Mouse (Mus musculus) limb, embryonic 12.5 days (tissue): ENCODE results near the gene Zmynd12. TPM values are rescaled to one million over a fixed set of nuclear protein-coding genes. Genes with fewer than 3 reads are reported as not detected.
A peak's percentile ranks its signal among the peaks of the same experiment; 100 is the strongest.

Experiments used
- ATAC-seq: fragments of 200-750 bp; cut with Nextera tagmentation; 2 replicates; pipeline ENCODE4 v1.8.0; 2017; ENCODE audit warnings: low read depth, moderate TSS enrichment; ENCODE audit not compliant: insufficient number of reproducible peaks, insufficient read depth, low FRiP score, low TSS enrichment
- H3K27ac ChIP-seq: fragments of 300-500 bp; sonication (generic); 2 replicates; pipeline ENCODE4 v1.5.1; 2016; ENCODE audit warnings: mild to moderate bottlenecking, moderate library complexity
- H3K27me3 ChIP-seq: fragments of 300-500 bp; sonication (generic); 2 replicates; pipeline ENCODE4 v1.6.1; 2016; ENCODE audit warnings: mild to moderate bottlenecking, moderate library complexity
- H3K36me3 ChIP-seq: fragments of 300-500 bp; sonication (generic); 2 replicates; pipeline ENCODE4 v1.6.1; 2016; ENCODE audit warnings: mild to moderate bottlenecking, moderate library complexity
- H3K4me1 ChIP-seq: fragments of 300-500 bp; sonication (generic); replicated peaks from 2 replicates; pipeline ENCODE4 v1.6.1; 2016
- H3K4me2 ChIP-seq: fragments of 300-500 bp; sonication (generic); 2 replicates; pipeline ENCODE4 v1.6.1; 2016; ENCODE audit warnings: mild to moderate bottlenecking, moderate library complexity
- H3K4me3 ChIP-seq: fragments of 300-500 bp; sonication (generic); replicated peaks from 2 replicates; pipeline ENCODE4 v1.5.1; 2016; ENCODE audit warnings: mild to moderate bottlenecking
- H3K9ac ChIP-seq: fragments of 300-500 bp; sonication (generic); replicated peaks from 2 replicates; pipeline ENCODE4 v1.6.1; 2016; ENCODE audit warnings: mild to moderate bottlenecking, moderate library complexity
- H3K9me3 ChIP-seq: fragments of 300-500 bp; sonication (generic); 2 replicates; pipeline ENCODE4 v1.6.1; 2016; ENCODE audit warnings: mild to moderate bottlenecking, moderate library complexity
- WGBS: fragments of 180-500 bp; shearing (Covaris S2); methylation state at CpG from one replicate; pipeline ENCODE4 v1.1.7; 2016; 5-methylcytosine and 5-hydroxymethylcytosine counted together
- polyA plus RNA-seq: library from polyadenylated mRNA; unstranded; fragments of >200 nt; fragmentation: Nextera tagmentation; extraction: Ambion mirVana; gene quantifications from 2 replicates; pipeline ENCODE4 v1.2.1, GENCODE M21; 2016

Zmynd12 gene
- polyA plus RNA-seq, 1 experiment from 2014 or later: 0.45 TPM

DNA sequence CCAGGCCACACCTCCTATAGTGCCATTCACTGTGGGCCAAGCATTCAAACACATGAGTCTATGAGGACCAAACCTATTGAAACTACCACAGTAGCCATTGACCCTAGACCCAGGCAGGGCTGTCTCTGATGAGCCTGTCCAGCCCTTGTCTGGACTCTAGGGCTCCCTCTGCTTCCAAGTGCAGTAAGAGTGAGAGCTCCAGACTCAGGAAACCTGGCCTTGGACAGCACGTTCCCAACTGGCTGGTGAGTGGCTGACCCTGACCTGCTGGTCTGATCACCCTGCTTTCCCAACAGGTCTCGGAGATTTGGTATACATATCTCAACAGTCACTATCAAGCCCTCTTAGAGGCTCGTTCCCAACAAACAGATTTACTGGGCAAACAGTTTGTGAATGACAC, 25.2 kb downstream of the Zmynd12 start:
- H3K9me3 ChIP-seq: no peaks in the 10 kb centered on the region
- no peaks in the 10 kb centered on the region for H3K27me3 ChIP-seq
- H3K4me2 ChIP-seq: no peak overlapping the region
- no peak for ATAC-seq
- no peaks in the 10 kb centered on the region for H3K36me3 ChIP-seq
- H3K9ac ChIP-seq: no peak overlapping the region
- no peak overlapping the region for H3K4me3 ChIP-seq
- 88% methylated on average over 3 of the region's 3 CpGs for WGBS
- H3K4me1 ChIP-seq: peaks cover under 1% of the 10 kb centered on the region; the same call in 1 of the 2 replicates
- no peak overlapping the region for H3K27ac ChIP-seq

DNA sequence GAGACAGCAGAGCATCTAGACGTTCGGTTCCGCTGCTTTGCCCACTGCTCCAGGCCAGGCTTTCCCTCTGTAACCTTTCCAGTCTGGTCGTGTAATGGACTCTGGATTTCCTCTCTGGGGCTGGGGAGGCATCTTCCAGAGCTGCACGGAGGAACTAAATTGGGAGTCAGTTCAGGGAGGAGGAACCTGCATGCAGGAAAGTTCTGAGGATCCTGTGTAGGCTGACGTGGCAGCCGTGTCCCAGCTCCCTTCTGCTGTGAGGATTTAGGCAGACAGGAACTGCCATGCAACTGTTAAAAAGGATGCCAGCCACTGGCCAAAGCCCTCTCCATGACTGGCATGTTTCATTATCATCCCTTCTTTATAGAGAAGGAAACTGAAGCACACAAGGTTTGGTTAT, 27.8 kb downstream of the Zmynd12 start:
- H3K9me3 ChIP-seq: peaks cover 4% of the 10 kb centered on the region; the same call in 1 of the 2 replicates
- H3K27me3 ChIP-seq: no peaks in the 10 kb centered on the region
- no peak overlapping the region for H3K4me3 ChIP-seq
- H3K4me2 ChIP-seq: no peak overlapping the region
- no peak overlapping the region for H3K27ac ChIP-seq
- H3K4me1 ChIP-seq: peaks cover 5% of the 10 kb centered on the region; the same call in 1 of the 2 replicates
- WGBS: 69% methylated on average over 7 of the region's 7 CpGs
- H3K36me3 ChIP-seq: no peaks in the 10 kb centered on the region
- H3K9ac ChIP-seq: no peak overlapping the region
- no peak for ATAC-seq

DNA sequence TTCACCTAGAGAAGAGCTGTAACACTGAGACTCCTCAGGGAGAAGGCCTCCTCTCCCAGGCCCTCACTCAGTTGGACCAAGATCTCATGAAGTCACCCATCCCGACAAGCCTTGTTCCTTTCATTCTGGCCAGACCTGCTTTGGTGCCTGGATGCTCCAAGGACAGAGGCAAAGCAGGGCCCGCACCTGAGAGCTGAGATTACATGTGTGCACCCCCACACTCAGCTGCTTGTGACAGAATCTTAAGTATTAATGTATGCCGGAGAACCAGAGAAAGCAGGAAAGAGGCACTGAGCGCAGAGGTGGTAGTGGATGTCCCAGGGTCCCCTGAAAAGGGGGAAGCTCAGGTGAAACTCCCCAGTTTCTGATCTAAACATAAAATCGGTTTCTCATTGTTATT, 30.5 kb downstream of the Zmynd12 start:
- Histone ChIP-seq H3K4me2 (no peak overlapping the region), H3K9me3 (peaks cover 5% of the 10 kb centered on the region; the same call in 1 of the 2 replicates), H3K36me3 (no peaks in the 10 kb centered on the region), H3K4me1 (peaks cover 5% of the 10 kb centered on the region; the same call in 1 of the 2 replicates), H3K9ac (no peak overlapping the region), H3K27me3 (no peaks in the 10 kb centered on the region), H3K27ac (no peak overlapping the region), H3K4me3 (no peak overlapping the region)
- ATAC-seq: no peak
- 67% methylated on average over 5 of the region's 5 CpGs for WGBS

DNA sequence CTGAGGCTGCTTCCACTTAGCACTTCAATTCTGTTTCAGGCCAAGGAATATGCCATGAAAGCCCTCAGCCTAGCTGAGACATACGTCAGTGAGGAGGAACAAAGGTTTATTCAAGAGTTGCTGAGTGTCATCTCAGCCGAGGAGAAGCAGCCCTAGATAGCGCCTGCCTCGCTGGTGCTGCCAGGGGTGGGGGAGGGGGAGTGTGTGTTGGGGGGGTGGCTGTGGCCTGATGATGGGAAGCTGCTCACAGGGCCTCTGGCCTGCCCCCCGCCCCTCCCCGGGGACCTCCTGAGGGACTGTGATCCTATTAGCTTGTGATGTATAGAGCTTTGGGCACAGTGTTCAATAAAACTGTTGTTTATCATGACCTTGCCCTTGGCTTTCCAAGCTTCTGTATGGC, 30.9 kb downstream of the Zmynd12 start:
- Histone ChIP-seq H3K4me2 (no peak overlapping the region), H3K27me3 (no peaks in the 10 kb centered on the region), H3K27ac (no peak overlapping the region), H3K9me3 (peaks cover 5% of the 10 kb centered on the region; the same call in 1 of the 2 replicates), H3K36me3 (no peaks in the 10 kb centered on the region), H3K4me1 (peaks cover 5% of the 10 kb centered on the region; the same call in 1 of the 2 replicates), H3K4me3 (no peak overlapping the region), H3K9ac (no peak overlapping the region)
- WGBS: 28% methylated on average over 6 of the region's 6 CpGs
- no peak for ATAC-seq

DNA sequence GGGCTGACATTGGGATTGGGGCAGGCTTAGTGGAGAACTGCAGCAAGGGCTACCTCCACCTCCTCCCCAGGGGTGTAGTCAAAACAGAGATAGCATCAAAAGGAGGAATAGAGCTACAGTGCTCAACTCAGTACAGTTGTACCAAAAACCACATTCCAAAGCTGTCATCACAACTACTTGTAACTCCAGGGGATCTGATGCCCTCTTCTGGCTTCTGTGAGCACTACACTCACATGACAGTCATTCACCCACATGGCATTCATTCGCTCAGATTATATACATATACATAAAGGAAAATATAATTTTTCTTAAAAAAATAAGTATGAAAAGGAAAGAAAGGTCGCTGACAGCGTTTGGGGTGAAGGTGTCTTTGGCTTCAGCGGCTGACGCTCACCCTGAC, 37.7 kb downstream of the Zmynd12 start:
- WGBS: 65% methylated on average over 5 of the region's 5 CpGs
- Histone ChIP-seq H3K27ac (peak overlapping the region; percentile 64; the same call in 1 of the 2 replicates), H3K4me2 (no peak overlapping the region), H3K9ac (no peak overlapping the region), H3K9me3 (peaks cover 3% of the 10 kb centered on the region; the same call in 1 of the 2 replicates), H3K36me3 (no peaks in the 10 kb centered on the region), H3K4me1 (peaks cover 30% of the 10 kb centered on the region), H3K4me3 (no peak overlapping the region), H3K27me3 (peaks cover 3% of the 10 kb centered on the region; the same call in 1 of the 2 replicates)
- no peak for ATAC-seq

DNA sequence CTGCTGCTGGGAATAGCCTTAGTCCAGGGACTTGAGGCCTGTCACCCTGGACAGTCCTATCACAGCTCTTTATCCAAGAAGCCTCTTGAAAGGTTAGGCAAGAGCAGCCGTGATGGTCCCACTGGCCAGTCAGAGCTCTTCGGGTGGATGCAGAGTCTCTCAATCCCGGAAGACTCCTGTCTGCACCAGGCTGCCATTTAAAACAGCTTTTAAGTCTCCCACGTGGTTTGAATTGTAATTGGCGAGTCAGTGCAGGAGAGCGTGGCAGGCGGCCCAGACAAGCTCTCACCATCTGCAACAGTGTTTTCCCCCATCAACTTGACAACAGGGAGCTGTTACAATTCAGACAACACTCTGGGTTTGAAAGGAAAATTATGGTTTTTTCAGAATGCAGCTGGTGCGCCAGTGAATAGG, 38.1 kb downstream of the Zmynd12 start:
- H3K4me3 ChIP-seq: no peak overlapping the region
- no peak overlapping the region for H3K4me2 ChIP-seq
- H3K9ac ChIP-seq: no peak overlapping the region
- H3K9me3 ChIP-seq: no peaks in the 10 kb centered on the region
- H3K4me1 ChIP-seq: peaks cover 30% of the 10 kb centered on the region
- peak overlapping the region; percentile 64 for H3K27ac ChIP-seq
- 24% methylated on average over 8 of the region's 8 CpGs for WGBS
- no peak for ATAC-seq
- H3K36me3 ChIP-seq: no peaks in the 10 kb centered on the region
- H3K27me3 ChIP-seq: peaks cover 4% of the 10 kb centered on the region; the same call in 1 of the 2 replicates

DNA sequence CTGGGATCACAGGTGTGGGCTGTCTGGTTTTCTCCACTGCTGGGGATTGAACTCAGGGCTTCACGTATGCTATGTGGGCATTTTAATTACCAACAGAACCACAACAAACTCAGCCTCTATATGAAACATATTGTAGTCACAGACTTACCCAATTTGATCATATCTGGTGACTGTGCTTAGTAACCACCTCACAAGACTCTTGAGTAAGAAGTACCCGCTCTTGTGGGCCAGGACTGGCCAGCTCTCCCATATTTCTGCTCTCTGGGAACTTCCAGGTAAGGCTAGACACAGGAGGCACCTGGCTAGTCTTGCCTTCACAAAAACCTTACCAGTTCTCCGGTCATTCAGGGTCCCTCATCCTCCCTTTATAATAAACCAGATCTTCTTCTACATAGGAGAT, 39.8 kb downstream of the Zmynd12 start:
- no peaks in the 10 kb centered on the region for H3K36me3 ChIP-seq
- no peak overlapping the region for H3K9ac ChIP-seq
- ATAC-seq: no peak
- H3K27ac ChIP-seq: no peak overlapping the region
- no peak overlapping the region for H3K4me2 ChIP-seq
- no peak overlapping the region for H3K4me3 ChIP-seq
- H3K4me1 ChIP-seq: peaks cover 30% of the 10 kb centered on the region
- peaks cover 4% of the 10 kb centered on the region; the same call in 1 of the 2 replicates for H3K27me3 ChIP-seq
- WGBS: 80% methylated on average over 3 of the region's 3 CpGs
- no peaks in the 10 kb centered on the region for H3K9me3 ChIP-seq

DNA sequence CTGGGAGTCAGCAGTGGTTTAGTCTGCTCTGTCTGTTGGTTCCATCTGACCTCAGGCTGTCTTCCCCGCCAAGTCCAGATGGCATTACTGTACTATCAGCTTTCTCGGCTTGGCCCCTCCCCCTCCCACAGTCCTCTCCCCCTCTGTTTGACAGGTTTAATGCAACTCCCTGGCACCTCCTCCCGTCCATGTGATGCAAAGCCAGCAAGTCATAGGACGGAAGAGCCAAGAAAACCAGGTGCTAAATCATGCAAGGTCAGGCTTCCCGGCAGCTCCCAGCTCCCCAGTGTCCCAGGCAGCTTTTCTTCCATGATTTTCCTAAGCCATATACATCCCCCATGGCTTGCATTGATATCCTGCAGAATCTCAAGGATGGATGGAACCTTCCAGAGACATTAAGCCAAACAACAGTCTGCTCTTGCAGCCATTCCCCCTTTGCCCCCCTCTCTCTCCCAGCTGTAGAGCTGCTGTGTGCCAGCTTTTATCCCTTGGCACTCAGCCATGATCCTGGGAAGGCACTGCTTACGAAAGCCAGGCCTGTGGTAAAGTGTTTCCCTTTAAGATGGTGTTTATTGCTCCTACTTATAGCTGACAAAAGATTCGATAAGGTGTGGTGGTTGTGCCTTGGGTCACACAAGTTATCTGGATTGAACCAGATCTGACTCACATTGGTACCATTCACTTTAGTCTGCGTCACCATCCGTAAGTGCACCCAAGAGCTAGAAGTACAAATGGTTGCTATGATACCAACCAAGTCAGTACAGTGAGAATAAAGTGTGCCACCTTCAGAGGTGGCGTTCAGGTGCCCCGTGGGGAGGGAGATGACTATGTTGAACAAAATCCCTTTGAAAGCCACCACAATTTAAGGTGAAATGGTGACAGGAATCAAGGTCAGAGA, 40.5 kb downstream of the Zmynd12 start:
- H3K36me3 ChIP-seq: no peaks in the 10 kb centered on the region
- peaks cover 30% of the 10 kb centered on the region for H3K4me1 ChIP-seq
- H3K4me2 ChIP-seq: no peak overlapping the region
- no peak overlapping the region for H3K9ac ChIP-seq
- 42% methylated on average over 11 of the region's 11 CpGs for WGBS
- H3K27me3 ChIP-seq: peaks cover 4% of the 10 kb centered on the region; the same call in 1 of the 2 replicates
- H3K4me3 ChIP-seq: no peak overlapping the region
- peak; percentile 52; the same call in 1 of the 2 replicates for ATAC-seq
- no peaks in the 10 kb centered on the region for H3K9me3 ChIP-seq
- no peak overlapping the region for H3K27ac ChIP-seq

DNA sequence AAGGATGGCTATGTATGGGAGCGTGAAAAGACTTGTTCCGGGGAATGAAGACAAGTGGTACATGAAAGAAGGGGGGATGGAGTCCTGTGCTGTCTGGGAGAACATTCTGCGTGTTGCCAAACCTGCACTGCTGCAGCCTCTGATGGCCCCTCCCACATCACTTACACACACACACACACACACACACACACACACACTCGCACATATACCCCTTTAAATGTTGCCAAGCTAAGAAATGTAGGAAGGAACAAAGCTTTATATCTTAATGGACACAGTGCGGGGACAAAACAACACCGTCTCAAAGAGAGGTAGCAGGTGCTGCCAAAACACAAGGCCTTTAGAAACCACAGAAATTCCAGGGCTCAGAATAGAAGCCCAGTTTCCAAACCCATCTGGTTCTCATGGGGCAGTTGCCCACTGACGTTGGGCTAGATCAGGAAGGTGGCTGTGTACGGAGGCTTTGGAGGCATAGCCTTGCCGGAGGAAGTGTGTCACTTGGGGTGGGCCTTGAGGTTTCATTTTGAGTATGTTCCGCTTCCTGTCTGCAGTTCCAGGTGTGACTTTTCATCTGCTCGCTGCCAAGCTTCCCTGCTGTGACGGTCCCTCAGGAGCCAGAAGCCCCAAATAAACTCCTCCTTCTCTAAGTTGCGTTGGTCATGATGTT, 41.3 kb downstream of the Zmynd12 start:
- no peak overlapping the region for H3K9ac ChIP-seq
- H3K4me1 ChIP-seq: peaks cover 30% of the 10 kb centered on the region
- no peaks in the 10 kb centered on the region for H3K9me3 ChIP-seq
- H3K27ac ChIP-seq: no peak overlapping the region
- no peak for ATAC-seq
- 71% methylated on average over 13 of the region's 13 CpGs for WGBS
- H3K4me2 ChIP-seq: no peak overlapping the region
- H3K27me3 ChIP-seq: peaks cover 4% of the 10 kb centered on the region; the same call in 1 of the 2 replicates
- H3K4me3 ChIP-seq: no peak overlapping the region
- H3K36me3 ChIP-seq: no peaks in the 10 kb centered on the region

DNA sequence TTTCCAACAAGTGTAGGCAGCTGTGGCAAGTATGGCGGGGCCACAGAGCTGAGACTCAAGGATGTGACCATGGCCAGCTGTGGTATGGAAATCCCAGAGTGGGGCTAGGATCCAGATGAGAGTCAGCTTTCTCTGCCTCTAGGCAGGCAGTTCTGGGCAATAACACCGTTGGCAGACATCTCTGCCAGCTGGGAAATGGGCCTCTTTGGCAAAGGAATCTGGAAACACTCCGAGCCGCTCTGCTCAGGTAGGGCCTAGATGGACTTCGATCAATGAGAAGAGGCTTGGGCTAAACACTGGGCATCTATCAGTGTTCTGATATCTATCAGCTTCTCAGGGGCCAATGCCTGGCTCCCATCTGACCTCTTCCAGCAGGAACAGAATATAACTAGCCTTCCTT, 43.2 kb downstream of the Zmynd12 start:
- Histone ChIP-seq H3K27ac (no peak overlapping the region), H3K27me3 (peaks cover 4% of the 10 kb centered on the region; the same call in 1 of the 2 replicates), H3K9ac (no peak overlapping the region), H3K36me3 (no peaks in the 10 kb centered on the region), H3K4me3 (no peak overlapping the region), H3K4me1 (peaks cover 25% of the 10 kb centered on the region), H3K9me3 (no peaks in the 10 kb centered on the region), H3K4me2 (no peak overlapping the region)
- no peak for ATAC-seq
- 83% methylated on average over 5 of the region's 5 CpGs for WGBS

DNA sequence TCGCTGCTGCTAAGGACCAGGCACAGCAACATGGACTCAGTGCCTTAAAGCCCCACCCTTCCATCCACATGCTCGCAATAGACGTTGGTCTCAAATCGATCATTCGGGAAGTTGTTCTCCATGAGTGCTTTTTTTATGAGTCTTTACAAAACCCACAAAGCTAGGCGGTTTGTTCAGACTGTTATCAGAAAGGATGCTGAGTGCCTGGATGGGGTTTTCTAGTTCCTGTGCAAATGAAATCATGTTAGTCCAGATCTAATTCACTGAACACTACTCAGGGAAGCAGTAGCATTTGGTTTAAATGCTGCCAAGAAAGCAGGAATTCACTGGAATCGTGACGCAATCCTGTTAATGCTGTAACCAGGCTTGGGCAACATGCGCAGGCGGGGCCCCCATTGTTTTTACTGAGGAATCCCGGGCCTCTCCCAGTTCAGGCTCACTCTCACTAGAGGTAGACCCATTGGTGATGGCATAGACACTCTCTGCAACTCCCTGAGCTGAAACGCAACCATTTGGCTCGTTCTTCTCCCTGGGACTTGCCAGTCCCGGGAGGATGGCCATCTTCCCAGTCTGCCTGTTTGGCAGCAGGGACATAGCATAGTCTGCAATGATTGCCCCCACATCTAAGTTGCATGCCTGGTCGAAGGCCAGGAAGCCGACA, 45.2 kb downstream of the Zmynd12 start:
- 83% methylated on average over 16 of the region's 16 CpGs for WGBS
- no peak overlapping the region for H3K4me3 ChIP-seq
- H3K4me1 ChIP-seq: peaks cover 14% of the 10 kb centered on the region
- no peaks in the 10 kb centered on the region for H3K36me3 ChIP-seq
- ATAC-seq: no peak
- no peak overlapping the region for H3K9ac ChIP-seq
- H3K27ac ChIP-seq: no peak overlapping the region
- peaks cover 4% of the 10 kb centered on the region; the same call in 1 of the 2 replicates for H3K27me3 ChIP-seq
- H3K4me2 ChIP-seq: no peak overlapping the region
- H3K9me3 ChIP-seq: no peaks in the 10 kb centered on the region
